Mouse (Mus musculus) Patski (cell line): ENCODE measurements around the gene Frmd4a. TPM values are rescaled to one million over a fixed set of nuclear protein-coding genes. Genes with fewer than 3 reads are reported as not detected.
"Not testable (repeated sequence)": the region's sequence is repeated elsewhere in the genome, so short reads cannot be mapped to it uniquely, and the experiment has no call there.

ENCODE experiments used
- ATAC-seq: fragments of 100-300 bp; one replicate; pipeline ENCODE4 v1.8.0; 2021
- CTCF ChIA-PET: fragments of 350-600 bp; sonication (Branson Sonifier 250); formaldehyde crosslinking; loops from one replicate; lab custom pipeline; 2022; ENCODE audit warnings: inconsistent platforms; lab: Charles Lee
- POLR2A ChIA-PET: fragments of 350-600 bp; sonication (Branson Sonifier 250); formaldehyde crosslinking; loops from one replicate; lab custom pipeline; 2022; ENCODE audit warnings: antibody characterized with exemption, inconsistent platforms; lab: Charles Lee
- DNase-seq: peaks from one replicate; pipeline ENCODE4 v3.0.0-alpha.2; 2011; ENCODE audit warnings: low read depth, low spot score
- H3K27me3 ChIP-seq: fragments of 371-371 bp; one replicate; pipeline ENCODE4 v1.5.1; 2021
- CTCF ChIP-seq: fragments of 100-300 bp; IDR thresholded peaks from one replicate; pipeline ENCODE4 v1.5.1; 2021
- in situ Hi-C: fragments of 300-500 bp; cut with MboI; formaldehyde crosslinking; loops from 3 replicates; pipeline ENCODE4 v1.11.1; 2018; ENCODE audit warnings: low pct_unique_long_range_greater_than_20kb, mixed read lengths
- polyA plus RNA-seq: library from polyadenylated mRNA; unstranded; gene quantifications from one replicate; pipeline ENCODE4 v1.2.3, GENCODE M21; 2021

The Frmd4a gene
- polyA plus RNA-seq, 1 experiment from 2014 or later, result 40.6 TPM

- no peak for ATAC-seq
- CTCF ChIA-PET, result no interaction called here
- H3K27me3 ChIP-seq, result peaks cover 4% of the 10 kb centered on the region
- DNase-seq, result no peak
- POLR2A ChIA-PET, result no interaction called here
- TF ChIP-seq CTCF, result no peak
- in situ Hi-C loops, result no loop called here
Measured at GRCm38 (mm10) chr2:4237686-4238085, 220.2 kb downstream of the Frmd4a start.

DNA sequence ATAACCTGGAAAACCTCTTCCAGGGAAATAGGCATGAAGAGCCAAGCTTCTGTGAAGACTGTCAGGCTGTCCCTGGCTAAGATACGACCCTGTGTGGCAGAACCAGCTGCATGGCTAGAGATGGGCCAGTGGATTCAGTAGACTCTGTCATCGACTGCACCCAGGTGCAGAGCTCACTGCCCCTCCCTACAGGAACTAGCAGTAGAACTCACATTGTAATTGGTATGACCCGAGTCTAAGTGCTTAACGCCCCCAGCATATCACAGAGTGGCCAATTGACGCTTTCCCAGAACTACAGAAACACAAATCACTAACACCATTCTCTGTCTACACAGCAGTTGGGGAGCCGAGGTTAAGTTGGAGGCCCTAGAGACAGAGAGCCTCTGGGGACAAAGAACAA lies 232.2 kb downstream of the Frmd4a start:
- CTCF ChIA-PET, result interaction anchor here (0.8 to 1.8 kb wide), 2 partner anchors 14 to 28 kb away, joined by 4 read pairs; no protein-coding TSS in a partner anchor
- H3K27me3 ChIP-seq, result peaks cover 7% of the 10 kb centered on the region
- in situ Hi-C loops, result no loop called here
- DNase-seq (no peak), ATAC-seq (no peak)
- no peak for TF ChIP-seq CTCF
- POLR2A ChIA-PET, result no interaction called here

GRCm38 (mm10) chr2:4252541-4253291 lies 235.2 kb downstream of the Frmd4a start:
- CTCF ChIA-PET, result interaction anchor here (0.6 to 1.7 kb wide), 6 partner anchors 15 to 67 kb away, joined by 3 to 5 read pairs (median 3); no protein-coding TSS in a partner anchor
- ATAC-seq (no peak), DNase-seq (no peak)

GRCm38 (mm10) chr2:4253348-4253747 lies 235.8 kb downstream of the Frmd4a start:
- ChIA-PET POLR2A (no interaction called here), CTCF (interaction anchor here (0.6 to 1.7 kb wide), 7 partner anchors 14 to 66 kb away, joined by 3 to 5 read pairs (median 3); no protein-coding TSS in a partner anchor)
- in situ Hi-C loops, result no loop called here
- DNase-seq, result no peak
- TF ChIP-seq CTCF, result peak; percentile 49
- H3K27me3 ChIP-seq, result no peaks in the 10 kb centered on the region
- no peak for ATAC-seq

More at GRCm38 (mm10) chr2:4252541-4253291, 235.2 kb downstream of the Frmd4a start:
- POLR2A ChIA-PET, result no interaction called here
- in situ Hi-C loops, result no loop called here
- no peak for TF ChIP-seq CTCF
- H3K27me3 ChIP-seq, result peaks cover 1% of the 10 kb centered on the region

- no peak for DNase-seq
- in situ Hi-C loops, result no loop called here
- POLR2A ChIA-PET, result no interaction called here
- no peak for ATAC-seq
- no peak for TF ChIP-seq CTCF
- no peaks in the 10 kb centered on the region for H3K27me3 ChIP-seq
- CTCF ChIA-PET, result interaction anchor here (1.2 to 1.4 kb wide), 3 partner anchors 17 to 19 kb away, joined by 3 read pairs; no protein-coding TSS in a partner anchor
Measured at GRCm38 (mm10) chr2:4254083-4254482, 236.6 kb downstream of the Frmd4a start.

GRCm38 (mm10) chr2:4256242-4256641 lies 238.7 kb downstream of the Frmd4a start:
- ATAC-seq (no peak), DNase-seq (no peak)
- POLR2A ChIA-PET, result interaction anchor here (0.5 kb wide), 1 partner anchor 177 kb away, joined by 4 read pairs; no protein-coding TSS in a partner anchor
- CTCF ChIA-PET, result no interaction called here
- TF ChIP-seq CTCF, result no peak
- in situ Hi-C loops, result no loop called here
- no peaks in the 10 kb centered on the region for H3K27me3 ChIP-seq

- ATAC-seq (no peak), DNase-seq (no peak)
- CTCF ChIA-PET, result no interaction called here
- no peak for TF ChIP-seq CTCF
- in situ Hi-C loops, result no loop called here
- POLR2A ChIA-PET, result no interaction called here
- H3K27me3 ChIP-seq, result no peaks in the 10 kb centered on the region
Measured at GRCm38 (mm10) chr2:4257604-4258003, 240.1 kb downstream of the Frmd4a start.

DNA sequence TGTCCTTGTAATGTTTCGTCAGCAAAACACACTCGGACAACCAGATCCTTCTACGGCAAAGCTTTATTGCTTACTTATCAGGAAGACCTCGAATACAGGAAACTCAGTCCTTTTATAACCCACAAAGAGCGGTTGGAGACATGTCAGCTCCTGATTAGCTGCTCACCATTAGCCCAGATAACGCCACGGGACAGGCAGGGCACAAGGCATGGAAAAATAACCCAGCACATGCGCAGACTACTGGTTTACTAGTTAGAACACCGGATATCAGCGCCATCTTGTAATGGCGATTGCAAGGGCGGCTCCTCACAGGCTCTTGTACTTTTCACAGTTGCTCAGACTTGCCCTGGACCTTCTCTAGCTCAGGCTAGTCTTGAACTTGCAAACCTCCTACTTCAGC lies 241.3 kb downstream of the Frmd4a start:
- in situ Hi-C loops, DNase-seq, ATAC-seq, POLR2A ChIA-PET, H3K27me3 ChIP-seq: not testable (repeated sequence)
- CTCF ChIA-PET, result interaction anchor here (1.1 kb wide), 1 partner anchor 9 kb away, joined by 3 read pairs; no protein-coding TSS in a partner anchor

DNA sequence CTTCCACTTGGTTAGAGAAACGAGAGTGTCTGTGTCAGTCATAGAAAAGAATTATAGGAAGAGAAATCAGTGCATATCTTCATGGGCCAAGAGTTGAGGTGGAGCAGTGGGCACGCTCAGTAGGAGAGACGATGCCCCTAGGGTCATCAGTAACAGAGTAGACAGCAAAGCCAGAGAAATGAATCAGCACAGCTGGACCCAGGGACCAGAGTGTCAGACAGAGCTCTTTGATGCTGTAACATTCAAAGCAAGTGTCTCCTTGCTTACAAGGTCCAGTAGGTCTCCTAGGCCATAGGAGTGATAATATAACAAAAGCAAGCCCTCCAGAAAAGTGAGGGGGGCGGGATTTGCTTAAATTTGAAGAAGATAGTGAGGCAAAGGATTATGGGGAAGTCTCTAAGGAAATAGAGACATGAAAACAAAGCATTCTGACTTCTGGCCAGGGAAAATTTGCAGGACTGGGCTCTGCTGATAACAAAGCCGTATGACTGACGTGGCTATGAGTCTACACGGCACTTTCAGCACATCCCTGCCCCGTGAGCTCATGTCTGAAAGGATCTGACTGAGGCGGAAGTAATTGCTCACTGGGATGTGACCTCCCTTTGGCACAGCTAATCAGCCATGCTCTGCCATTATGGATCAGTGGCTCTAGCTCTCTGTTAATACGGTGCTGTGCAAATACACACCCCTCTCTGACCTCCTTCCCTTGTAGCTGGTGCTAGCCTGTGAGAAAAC lies 243.0 kb downstream of the Frmd4a start:
- ATAC-seq (peak; percentile 62), DNase-seq (peak; percentile 28)
- CTCF ChIA-PET, result interaction anchor here (1.2 kb wide), 2 partner anchors 10 to 36 kb away, joined by 4 read pairs; no protein-coding TSS in a partner anchor
- in situ Hi-C loops, result no loop called here
- POLR2A ChIA-PET, result no interaction called here
- H3K27me3 ChIP-seq, result no peaks in the 10 kb centered on the region
- no peak for TF ChIP-seq CTCF

GRCm38 (mm10) chr2:4262667-4263066 lies 245.2 kb downstream of the Frmd4a start:
- in situ Hi-C loops, result no loop called here
- DNase-seq, result no peak
- no peak for TF ChIP-seq CTCF
- ATAC-seq, result no peak
- ChIA-PET POLR2A (interaction anchor here (0.7 kb wide), 1 partner anchor 44 kb away, joined by 3 read pairs; no protein-coding TSS in a partner anchor), CTCF (interaction anchor here (0.6 kb wide), 1 partner anchor 26 kb away, joined by 3 read pairs; no protein-coding TSS in a partner anchor)
- no peaks in the 10 kb centered on the region for H3K27me3 ChIP-seq
